Mouse (Mus musculus): Measurements from ENCODE around the gene Gipc3.

- TF ChIP-seq CTCF (IDR thresholded peaks at IDR 0.05; ENCODE audit: insufficient read depth, low read depth, low read length) = no peak
- TF ChIP-seq POLR2A (IDR thresholded peaks at IDR 0.05; ENCODE audit: insufficient read depth, low read depth, low read length) = no peak
Measured at GRCm38 (mm10) chr10:81358841-81359240, 15.8 kb upstream of the Gipc3 start.

All from olfactory bulb, adult 2 months (tissue).